Mouse (Mus musculus): ENCODE data around the gene Msl1. TPM values are rescaled to one million over a fixed set of nuclear protein-coding genes. Genes with fewer than 3 reads are reported as not detected.

Msl1 gene
- polyA plus RNA-seq, 1 experiment: 40.5 TPM

DNA sequence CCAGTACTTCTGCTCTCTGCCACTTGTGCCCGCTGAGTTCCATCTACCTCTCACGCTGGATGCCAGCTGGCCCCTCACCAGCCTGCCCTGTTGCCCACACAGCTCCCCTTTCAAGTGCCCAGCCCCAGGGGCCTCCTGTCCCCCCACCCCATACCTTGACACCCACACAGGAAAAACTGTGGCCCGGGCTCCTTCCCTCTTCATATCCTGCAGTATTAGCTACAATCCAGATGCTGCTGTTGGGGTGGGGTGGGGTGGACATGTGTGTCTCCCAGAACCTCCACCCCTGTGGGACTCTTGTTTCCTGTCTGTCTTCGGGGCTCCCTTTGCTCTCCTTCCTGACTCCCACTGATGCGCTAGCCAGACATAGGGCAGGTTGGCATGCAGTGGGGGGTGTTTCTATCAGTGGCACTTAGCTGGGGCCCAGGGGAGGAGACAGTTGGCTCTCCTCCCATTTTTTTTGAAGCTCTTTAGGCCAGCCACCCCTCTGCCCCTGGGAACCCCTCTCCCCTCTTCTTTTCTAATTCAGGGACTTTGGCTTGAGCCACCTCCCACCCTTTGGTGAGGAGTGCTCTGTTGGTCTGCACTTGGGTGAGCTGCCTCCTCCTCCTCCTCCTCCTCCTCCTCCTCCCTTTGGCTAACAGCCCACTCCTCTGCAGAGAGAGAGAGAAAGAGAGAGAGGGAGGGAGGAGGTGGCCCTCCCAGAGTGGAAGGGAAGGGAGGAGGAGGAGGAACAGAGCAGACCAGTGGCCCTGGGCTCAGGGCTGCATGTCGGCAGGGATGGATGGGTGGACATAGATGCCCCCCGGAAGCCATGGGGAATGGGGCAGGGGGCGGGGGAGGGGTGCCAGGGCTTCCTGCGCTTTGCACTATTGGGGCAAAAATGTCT, 29.7 kb upstream of the Msl1 start:
- no peak for TF ChIP-seq MYOG (IDR thresholded peaks at IDR 0.05; ENCODE audit: control insufficient read depth, extremely low read depth, insufficient read length)
- no peak for TF ChIP-seq CEBPB (IDR thresholded peaks at IDR 0.05; ENCODE audit: low read depth)
- no peak for TF ChIP-seq MAX (IDR thresholded peaks at IDR 0.05)
- TF ChIP-seq USF1 (IDR thresholded peaks at IDR 0.05; ENCODE audit: low read depth): no peak
- no peak for TF ChIP-seq FOSL1 (IDR thresholded peaks at IDR 0.05; ENCODE audit: insufficient read depth, low read length, poor library complexity, severe bottlenecking)
- TF ChIP-seq CTCF (IDR thresholded peaks at IDR 0.05; ENCODE audit: control insufficient read depth, insufficient read depth, insufficient read length): no peak
- no peak for TF ChIP-seq MYOD1 (IDR thresholded peaks at IDR 0.05; ENCODE audit: control insufficient read depth, insufficient read length, low read depth)
- peaks cover 27% of the 10 kb centered on the region for H3K36me3 ChIP-seq (ENCODE audit: control insufficient read depth, insufficient read depth)
- no peak overlapping the region for H3K4me3 ChIP-seq (ENCODE audit: insufficient read depth, poor library complexity, severe bottlenecking)
- H3K79me3 ChIP-seq (ENCODE audit: low read depth): no peaks in the 10 kb centered on the region
- H3ac ChIP-seq (ENCODE audit: control insufficient read depth, insufficient read length, low read depth): no peak overlapping the region
- no peaks in the 10 kb centered on the region for H3K27me3 ChIP-seq (ENCODE audit: control insufficient read depth, insufficient read depth, insufficient read length)
- H3K79me2 ChIP-seq (ENCODE audit: control insufficient read depth, insufficient read depth): no peaks in the 10 kb centered on the region

GRCm38 (mm10) chr11:98766346-98766745, 29.0 kb upstream of the Msl1 start:
- TF ChIP-seq FOSL1 (IDR thresholded peaks at IDR 0.05; ENCODE audit: insufficient read depth, low read length, poor library complexity, severe bottlenecking): no peak
- TF ChIP-seq MAX (IDR thresholded peaks at IDR 0.05): no peak
- TF ChIP-seq CEBPB (IDR thresholded peaks at IDR 0.05; ENCODE audit: low read depth): no peak
- no peak for TF ChIP-seq CTCF (IDR thresholded peaks at IDR 0.05; ENCODE audit: control insufficient read depth, insufficient read depth, insufficient read length)
- TF ChIP-seq USF1 (IDR thresholded peaks at IDR 0.05; ENCODE audit: low read depth): no peak
- no peak for TF ChIP-seq MYOD1 (IDR thresholded peaks at IDR 0.05; ENCODE audit: control insufficient read depth, insufficient read length, low read depth)
- no peak for TF ChIP-seq MYOG (IDR thresholded peaks at IDR 0.05; ENCODE audit: control insufficient read depth, extremely low read depth, insufficient read length)
- no peaks in the 10 kb centered on the region for H3K27me3 ChIP-seq (ENCODE audit: control insufficient read depth, insufficient read depth, insufficient read length)
- H3K4me3 ChIP-seq (ENCODE audit: insufficient read depth, poor library complexity, severe bottlenecking): no peak overlapping the region
- H3K36me3 ChIP-seq (ENCODE audit: control insufficient read depth, insufficient read depth): peaks cover 34% of the 10 kb centered on the region
- no peak overlapping the region for H3ac ChIP-seq (ENCODE audit: control insufficient read depth, insufficient read length, low read depth)
- peaks cover 2% of the 10 kb centered on the region for H3K79me2 ChIP-seq (ENCODE audit: control insufficient read depth, insufficient read depth)
- peaks cover 2% of the 10 kb centered on the region for H3K79me3 ChIP-seq (ENCODE audit: low read depth)

- peaks cover 39% of the 10 kb centered on the region for H3K36me3 ChIP-seq (ENCODE audit: control insufficient read depth, insufficient read depth)
- no peak overlapping the region for H3K4me3 ChIP-seq (ENCODE audit: insufficient read depth, poor library complexity, severe bottlenecking)
- no peak overlapping the region for H3ac ChIP-seq (ENCODE audit: control insufficient read depth, insufficient read length, low read depth)
- H3K27me3 ChIP-seq (ENCODE audit: control insufficient read depth, insufficient read depth, insufficient read length): no peaks in the 10 kb centered on the region
- TF ChIP-seq MAX (IDR thresholded peaks at IDR 0.05): no peak
- TF ChIP-seq USF1 (IDR thresholded peaks at IDR 0.05; ENCODE audit: low read depth): no peak
- TF ChIP-seq MYOG (IDR thresholded peaks at IDR 0.05; ENCODE audit: control insufficient read depth, extremely low read depth, insufficient read length): no peak
- TF ChIP-seq CTCF (IDR thresholded peaks at IDR 0.05; ENCODE audit: control insufficient read depth, insufficient read depth, insufficient read length): no peak
- no peak for TF ChIP-seq CEBPB (IDR thresholded peaks at IDR 0.05; ENCODE audit: low read depth)
- TF ChIP-seq FOSL1 (IDR thresholded peaks at IDR 0.05; ENCODE audit: insufficient read depth, low read length, poor library complexity, severe bottlenecking): no peak
- TF ChIP-seq MYOD1 (IDR thresholded peaks at IDR 0.05; ENCODE audit: control insufficient read depth, insufficient read length, low read depth): no peak
- H3K79me3 ChIP-seq (ENCODE audit: low read depth): peaks cover 6% of the 10 kb centered on the region
- peaks cover 7% of the 10 kb centered on the region for H3K79me2 ChIP-seq (ENCODE audit: control insufficient read depth, insufficient read depth)
Measured at GRCm38 (mm10) chr11:98766816-98767215, 28.5 kb upstream of the Msl1 start.

DNA sequence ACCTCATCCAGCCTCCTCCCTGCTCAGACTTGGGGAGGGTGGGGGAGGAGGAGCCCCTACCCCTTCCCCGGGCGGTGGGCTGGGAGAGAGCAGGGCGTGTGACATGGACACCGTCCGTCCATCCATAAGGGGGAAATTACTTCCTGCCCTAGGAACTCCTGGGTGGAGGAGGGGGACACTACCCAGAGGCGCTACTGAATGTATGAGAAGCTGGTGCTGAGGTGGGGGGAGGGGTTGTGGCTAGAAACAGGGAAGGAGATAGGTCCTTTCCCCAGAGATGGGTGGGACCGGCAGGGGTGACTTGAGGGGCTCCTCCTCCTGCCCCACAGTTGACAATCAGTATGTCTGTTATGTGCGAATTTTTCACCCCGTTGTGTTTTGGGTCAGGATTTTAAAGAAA, 28.0 kb upstream of the Msl1 start:
- Histone ChIP-seq H3K79me2 (ENCODE audit: control insufficient read depth, insufficient read depth) (peaks cover 11% of the 10 kb centered on the region), H3K79me3 (ENCODE audit: low read depth) (peaks cover 6% of the 10 kb centered on the region), H3ac (ENCODE audit: control insufficient read depth, insufficient read length, low read depth) (no peak overlapping the region), H3K27me3 (ENCODE audit: control insufficient read depth, insufficient read depth, insufficient read length) (no peaks in the 10 kb centered on the region), H3K4me3 (ENCODE audit: insufficient read depth, poor library complexity, severe bottlenecking) (no peak overlapping the region), H3K36me3 (ENCODE audit: control insufficient read depth, insufficient read depth) (peaks cover 41% of the 10 kb centered on the region)
- TF ChIP-seq USF1 (IDR thresholded peaks at IDR 0.05; ENCODE audit: low read depth): no peak
- no peak for TF ChIP-seq MYOD1 (IDR thresholded peaks at IDR 0.05; ENCODE audit: control insufficient read depth, insufficient read length, low read depth)
- TF ChIP-seq FOSL1 (IDR thresholded peaks at IDR 0.05; ENCODE audit: insufficient read depth, low read length, poor library complexity, severe bottlenecking): no peak
- no peak for TF ChIP-seq MAX (IDR thresholded peaks at IDR 0.05)
- TF ChIP-seq CEBPB (IDR thresholded peaks at IDR 0.05; ENCODE audit: low read depth): no peak
- no peak for TF ChIP-seq CTCF (IDR thresholded peaks at IDR 0.05; ENCODE audit: control insufficient read depth, insufficient read depth, insufficient read length)
- no peak for TF ChIP-seq MYOG (IDR thresholded peaks at IDR 0.05; ENCODE audit: control insufficient read depth, extremely low read depth, insufficient read length)

- Histone ChIP-seq H3K79me2 (ENCODE audit: control insufficient read depth, insufficient read depth) (peaks cover 13% of the 10 kb centered on the region), H3K4me3 (ENCODE audit: insufficient read depth, poor library complexity, severe bottlenecking) (no peak overlapping the region), H3ac (ENCODE audit: control insufficient read depth, insufficient read length, low read depth) (no peak overlapping the region), H3K27me3 (ENCODE audit: control insufficient read depth, insufficient read depth, insufficient read length) (no peaks in the 10 kb centered on the region), H3K79me3 (ENCODE audit: low read depth) (peaks cover 6% of the 10 kb centered on the region), H3K36me3 (ENCODE audit: control insufficient read depth, insufficient read depth) (peaks cover 41% of the 10 kb centered on the region)
- no peak for TF ChIP-seq CTCF (IDR thresholded peaks at IDR 0.05; ENCODE audit: control insufficient read depth, insufficient read depth, insufficient read length)
- TF ChIP-seq FOSL1 (IDR thresholded peaks at IDR 0.05; ENCODE audit: insufficient read depth, low read length, poor library complexity, severe bottlenecking): no peak
Measured at GRCm38 (mm10) chr11:98767713-98768112, 27.6 kb upstream of the Msl1 start.
